Mouse (Mus musculus) liver, adult 2 months (tissue): ENCODE results near the gene Klrk1.

Experiments used
- CTCF ChIP-seq: fragments of 200-500 bp; IDR thresholded peaks from 2 replicates; pipeline ENCODE4 v1.5.1; 2011; ENCODE audit warnings: low read depth, low read length, control low read depth
- POLR2A ChIP-seq: fragments of 200-500 bp; IDR thresholded peaks from 2 replicates; pipeline ENCODE4 v1.6.1; 2011; ENCODE audit warnings: low read length, control low read depth; ENCODE audit not compliant: insufficient read depth; ENCODE audit errors: extremely low read depth

GRCm38 (mm10) chr6:129577605-129578004 lies 46.1 kb downstream of the Klrk1 start, which contains the start of gene Klre1:
- TF ChIP-seq CTCF (no peak), POLR2A (no peak)
